Mouse (Mus musculus): ENCODE data around the gene Cebpg.
A peak's percentile ranks its signal among the peaks of the same experiment; 100 is the strongest.

DNA sequence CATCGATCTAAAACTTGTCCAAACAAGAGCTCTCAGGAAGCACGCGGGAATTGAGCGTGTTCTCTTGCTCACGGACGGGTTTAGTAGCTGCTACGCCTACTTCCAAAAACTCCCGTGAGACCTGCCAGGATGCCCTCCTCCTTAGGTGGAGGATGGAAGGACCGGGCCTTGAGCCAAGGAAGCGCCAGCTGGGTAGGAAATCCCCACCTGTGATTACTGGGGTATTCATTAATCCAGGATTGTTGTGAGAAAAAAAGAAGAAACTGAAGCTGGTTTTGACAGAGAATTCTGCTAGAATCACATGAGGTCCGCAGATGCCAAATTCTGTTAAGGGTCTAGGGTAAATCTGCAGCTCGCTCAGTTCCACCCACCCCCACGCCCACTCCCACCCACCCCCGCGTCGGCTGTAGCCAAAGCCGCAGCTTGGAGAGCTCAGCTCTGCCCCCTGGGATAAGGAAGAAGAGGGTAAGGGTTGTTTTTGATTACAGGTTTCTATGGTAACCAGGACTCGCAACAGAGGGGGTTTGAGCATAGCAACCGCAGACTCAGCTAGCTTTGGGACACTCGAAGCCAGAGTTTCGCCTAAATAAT lies 30.0 kb upstream of the Cebpg start:
- TF ChIP-seq CTCF (IDR thresholded peaks at IDR 0.05; ENCODE audit: extremely low read depth, insufficient read length, insufficient replicate concordance, low read depth, low read length) (peak; percentile 22; the same call in 1 of the 2 replicates), POLR2A (IDR thresholded peaks at IDR 0.05; ENCODE audit: low read depth, low read length) (no peak)

All from small intestine, adult 2 months (tissue).